Mouse (Mus musculus) midbrain, embryonic 11.5 days (tissue): Measurements from ENCODE around the gene Rpl10. TPM values are rescaled to one million over a fixed set of nuclear protein-coding genes. Genes with fewer than 3 reads are reported as not detected.

Source experiments
- ATAC-seq: fragments of 200-750 bp; cut with Nextera tagmentation; 2 replicates; pipeline ENCODE4 v1.8.0; 2017; ENCODE audit warnings: moderate TSS enrichment, moderate library complexity; ENCODE audit not compliant: low FRiP score
- DNase-seq: peaks from one replicate; pipeline ENCODE4 v3.0.0; 2015; ENCODE audit warnings: low spot score; ENCODE audit errors: missing footprints
- H3K27ac ChIP-seq: fragments of 300-500 bp; sonication (generic); 2 replicates; pipeline ENCODE4 v1.5.1; 2014; ENCODE audit warnings: low read depth, low read length
- H3K27me3 ChIP-seq: fragments of 300-500 bp; sonication (generic); 2 replicates; pipeline ENCODE4 v1.6.1; 2014; ENCODE audit warnings: mild to moderate bottlenecking, low read length, moderate library complexity, mixed read lengths; ENCODE audit not compliant: control insufficient read depth, insufficient read depth
- H3K36me3 ChIP-seq: fragments of 300-500 bp; sonication (generic); 2 replicates; pipeline ENCODE4 v1.6.1; 2014; ENCODE audit warnings: mild to moderate bottlenecking, low read length, moderate library complexity, mixed read lengths; ENCODE audit not compliant: control insufficient read depth, insufficient read depth
- H3K4me1 ChIP-seq: fragments of 300-500 bp; sonication (generic); 2 replicates; pipeline ENCODE4 v1.6.1; 2014; ENCODE audit warnings: low read length; ENCODE audit not compliant: control insufficient read depth, insufficient read depth
- H3K4me2 ChIP-seq: fragments of 300-500 bp; sonication (generic); 2 replicates; pipeline ENCODE4 v1.6.1; 2014; ENCODE audit warnings: mild to moderate bottlenecking, moderate library complexity
- H3K4me3 ChIP-seq: fragments of 300-500 bp; sonication (generic); 2 replicates; pipeline ENCODE4 v1.5.1; 2014; ENCODE audit warnings: low read depth, low read length
- H3K9ac ChIP-seq: fragments of 300-500 bp; sonication (generic); 2 replicates; pipeline ENCODE4 v1.6.1; 2014; ENCODE audit warnings: low read length
- H3K9me3 ChIP-seq: fragments of 300-500 bp; sonication (generic); 2 replicates; pipeline ENCODE4 v1.6.1; 2016; ENCODE audit warnings: low read length; ENCODE audit not compliant: control insufficient read depth
- WGBS: fragments of 180-500 bp; shearing (Covaris S2); extraction: QIAGEN DNeasy Blood & Tissue Kit; methylation state at CpG from one replicate; pipeline ENCODE4 v1.1.7; 2014; 5-methylcytosine and 5-hydroxymethylcytosine counted together
- microRNA-seq: library from miRNA; unstranded; fragments of <30 nt; microRNA quantifications from one replicate; pipeline ENCODE4, GENCODE M21; 2017
- polyA plus RNA-seq: library from polyadenylated mRNA; unstranded; fragments of >200 nt; fragmentation: Nextera tagmentation; extraction: Ambion mirVana; gene quantifications from 2 replicates; pipeline ENCODE4 v1.2.1, GENCODE M21; 2014

Gene Rpl10
- polyA plus RNA-seq, 1 experiment from 2014 or later, result 661 TPM

- Histone ChIP-seq H3K4me1 (peaks cover 2% of the 10 kb centered on the region; the same call in 1 of the 2 replicates), H3K27ac (no peak within 1 kb of the TSS)
Measured at GRCm38 (mm10) chrX:74296538-74297448, 26.2 kb downstream of the Rpl10 start, which contains the start of gene Atp6ap1. Gene Atp6ap1, plus strand, starts transcription at chrX:74297097.

GRCm38 (mm10) chrX:74298348-74298747, 27.7 kb downstream of the Rpl10 start:
- H3K9me3 ChIP-seq, result no peaks in the 10 kb centered on the region
- 95% methylated on average over 1 of the region's 1 CpGs for WGBS
- no peak for ATAC-seq
- H3K27ac ChIP-seq, result no peak overlapping the region
- no peaks in the 10 kb centered on the region; the same call in 1 of the 2 replicates for H3K36me3 ChIP-seq
- no peak for DNase-seq
- no peak overlapping the region for H3K4me3 ChIP-seq
- peaks cover 2% of the 10 kb centered on the region; the same call in 1 of the 2 replicates for H3K4me1 ChIP-seq
- H3K4me2 ChIP-seq, result no peak overlapping the region
- no peaks in the 10 kb centered on the region for H3K27me3 ChIP-seq
- no peak overlapping the region for H3K9ac ChIP-seq

More at GRCm38 (mm10) chrX:74296538-74297448, 26.2 kb downstream of the Rpl10 start, which contains the start of gene Atp6ap1:
- peak; percentile 98 for ATAC-seq
- Histone ChIP-seq H3K27me3 (no peaks in the 10 kb centered on the region), H3K4me3 (peak within 1 kb of the TSS; percentile 62), H3K9me3 (no peaks in the 10 kb centered on the region), H3K4me2 (peak within 1 kb of the TSS; percentile 60), H3K9ac (peak within 1 kb of the TSS; percentile 76), H3K36me3 (no peaks in the 10 kb centered on the region; the same call in 1 of the 2 replicates)
- peak; percentile 97 for DNase-seq
- WGBS, result 17% methylated on average over 37 of the region's 37 CpGs

GRCm38 (mm10) chrX:74299721-74300120, 29.1 kb downstream of the Rpl10 start:
- Histone ChIP-seq H3K27me3 (no peaks in the 10 kb centered on the region), H3K27ac (no peak overlapping the region), H3K9ac (no peak overlapping the region), H3K36me3 (no peaks in the 10 kb centered on the region; the same call in 1 of the 2 replicates), H3K4me1 (peaks cover 2% of the 10 kb centered on the region; the same call in 1 of the 2 replicates), H3K4me2 (no peak overlapping the region), H3K4me3 (no peak overlapping the region), H3K9me3 (no peaks in the 10 kb centered on the region)
- WGBS, result 90% methylated on average over 3 of the region's 3 CpGs
- DNase-seq, result no peak
- no peak for ATAC-seq

GRCm38 (mm10) chrX:74304867-74305700, 34.5 kb downstream of the Rpl10 start, which contains the start of gene Gdi1:
Gene Gdi1, plus strand, starts transcription at chrX:74304998.
- DNase-seq (peak; percentile 98), ATAC-seq (peak; percentile 87)
- H3K27ac ChIP-seq, result peak within 1 kb of the TSS; percentile 85
- H3K9ac ChIP-seq, result peak within 1 kb of the TSS; percentile 79
- H3K4me2 ChIP-seq, result peak within 1 kb of the TSS; percentile 64
- H3K36me3 ChIP-seq, result peaks cover 3% of the 10 kb centered on the region
- no peaks in the 10 kb centered on the region for H3K9me3 ChIP-seq
- no peaks in the 10 kb centered on the region for H3K27me3 ChIP-seq
- 0 out of 2 replicates have a peak, but pooled peaks cover 2% of the 10 kb centered on the region for H3K4me1 ChIP-seq
- WGBS, result 16% methylated on average over 41 of the region's 41 CpGs
- peak within 1 kb of the TSS; percentile 61 for H3K4me3 ChIP-seq

GRCm38 (mm10) chrX:74312540-74313464, 42.2 kb downstream of the Rpl10 start, which contains the start of gene Fam50a:
Gene Fam50a, plus strand, starts transcription at chrX:74313033.
- WGBS, result 14% methylated on average over 57 of the region's 59 CpGs
- peak; percentile 97 for ATAC-seq

More at GRCm38 (mm10) chrX:74312540-74313464, 42.2 kb downstream of the Rpl10 start, which contains the start of gene Fam50a:
- peak within 1 kb of the TSS; percentile 53 for H3K4me3 ChIP-seq
- peak; percentile 95 for DNase-seq
- H3K4me1 ChIP-seq, result no peaks in the 10 kb centered on the region
- H3K27ac ChIP-seq, result peak within 1 kb of the TSS; percentile 20; the same call in 1 of the 2 replicates
- H3K9ac ChIP-seq, result peak within 1 kb of the TSS; percentile 74
- no peaks in the 10 kb centered on the region for H3K9me3 ChIP-seq
- no peaks in the 10 kb centered on the region for H3K27me3 ChIP-seq
- H3K4me2 ChIP-seq, result peak within 1 kb of the TSS; percentile 75
- H3K36me3 ChIP-seq, result peaks cover 6% of the 10 kb centered on the region

Small RNA genes within 50 kb of the gene (microRNA-seq; reads per million reads assigned to microRNA genes)
- gene Mir7091 (0.57 reads per million), gene Mir7092 (0.57 reads per million)

Other genes with a start within 250 kb of the Rpl10 start
- 30.5 and 31.6 TPM in 2 replicates for gene Irak1, start 246.9 kb upstream of the Rpl10 start, polyA plus RNA-seq
- not detected in 2 replicates for gene Opn1mw, start 143.3 kb upstream of the Rpl10 start, polyA plus RNA-seq
- gene Mecp2, start 135.4 kb upstream of the Rpl10 start, polyA plus RNA-seq, result 15.3 and 17.1 TPM in 2 replicates
- gene Tex28, start 103.0 kb upstream of the Rpl10 start, polyA plus RNA-seq, result not detected in 2 replicates
- gene Tktl1, start 93.6 kb upstream of the Rpl10 start, polyA plus RNA-seq, result not detected in 2 replicates
- gene Flna, start 21.0 kb upstream of the Rpl10 start, polyA plus RNA-seq, result 178 and 185 TPM in 2 replicates
- 24.3 and 25.2 TPM in 2 replicates for gene Emd, start 16.1 kb upstream of the Rpl10 start, polyA plus RNA-seq
- gene Taz, start 11.1 kb downstream of the Rpl10 start, polyA plus RNA-seq, result 57.9 and 60.9 TPM in 2 replicates
- gene Dnase1l1, start 11.5 kb downstream of the Rpl10 start, polyA plus RNA-seq, result 4.3 and 4.4 TPM in 2 replicates
- gene Atp6ap1, start 26.3 kb downstream of the Rpl10 start, polyA plus RNA-seq, result 101 and 106 TPM in 2 replicates
- 430 and 451 TPM in 2 replicates for gene Gdi1, start 34.2 kb downstream of the Rpl10 start, polyA plus RNA-seq
- gene Fam50a, start 42.2 kb downstream of the Rpl10 start, polyA plus RNA-seq, result 58.1 and 59.2 TPM in 2 replicates
- 13.7 and 19.8 TPM in 2 replicates for gene Plxna3, start 58.3 kb downstream of the Rpl10 start, polyA plus RNA-seq
- gene Lage3, start 82.8 kb downstream of the Rpl10 start, polyA plus RNA-seq, result 110 and 118 TPM in 2 replicates
- gene Ubl4a, start 102.4 kb downstream of the Rpl10 start, polyA plus RNA-seq, result 74.3 and 76.5 TPM in 2 replicates
- 8.5 and 9.0 TPM in 2 replicates for gene Slc10a3, start 102.5 kb downstream of the Rpl10 start, polyA plus RNA-seq
- gene Fam3a, start 122.5 kb downstream of the Rpl10 start, polyA plus RNA-seq, result 26.2 and 27.3 TPM in 2 replicates
- gene Ikbkg, start 122.5 kb downstream of the Rpl10 start, polyA plus RNA-seq, result 22.8 and 24.8 TPM in 2 replicates
- gene G6pdx, start 158.4 kb downstream of the Rpl10 start, polyA plus RNA-seq, result 56.2 and 56.4 TPM in 2 replicates
- 0.61 TPM in 1 of 2 replicates, not detected in the other for gene Gm6880, start 210.6 kb downstream of the Rpl10 start, polyA plus RNA-seq